Mouse (Mus musculus) limb, embryonic 10.5 days (tissue): ENCODE data around the gene Gm45261. TPM values are rescaled to one million over a fixed set of nuclear protein-coding genes. Genes with fewer than 3 reads are reported as not detected.

Experiments used
- DNase-seq: peaks from one replicate; pipeline ENCODE4 v3.0.0-alpha.2; 2017; ENCODE audit warnings: low spot score
- H3K27ac ChIP-seq: fragments of 300-500 bp; sonication (generic); 2 replicates; pipeline ENCODE4 v1.5.1; 2016; ENCODE audit warnings: mild to moderate bottlenecking
- H3K27me3 ChIP-seq: fragments of 300-500 bp; sonication (generic); 2 replicates; pipeline ENCODE4 v1.6.1; 2016; ENCODE audit warnings: low read depth, mild to moderate bottlenecking; ENCODE audit not compliant: poor library complexity, severe bottlenecking
- H3K36me3 ChIP-seq: fragments of 300-500 bp; sonication (generic); 2 replicates; pipeline ENCODE4 v1.6.1; 2016; ENCODE audit warnings: mild to moderate bottlenecking, moderate library complexity
- H3K4me1 ChIP-seq: fragments of 300-500 bp; sonication (generic); 2 replicates; pipeline ENCODE4 v1.6.1; 2016
- H3K4me3 ChIP-seq: fragments of 300-500 bp; sonication (generic); 2 replicates; pipeline ENCODE4 v1.5.1; 2016; ENCODE audit warnings: mild to moderate bottlenecking, moderate library complexity
- H3K9me3 ChIP-seq: fragments of 300-500 bp; sonication (generic); replicated peaks from 2 replicates; pipeline ENCODE4 v1.6.1; 2016; ENCODE audit warnings: mild to moderate bottlenecking
- WGBS: fragments of 180-500 bp; shearing (Covaris S2); methylation state at CpG from one replicate; pipeline ENCODE4 v1.1.7; 2016; 5-methylcytosine and 5-hydroxymethylcytosine counted together
- polyA plus RNA-seq: library from polyadenylated mRNA; unstranded; fragments of >200 nt; fragmentation: Nextera tagmentation; extraction: Ambion mirVana; gene quantifications from 2 replicates; pipeline ENCODE4 v1.2.1, GENCODE M21; 2016

Gm45261 gene
- polyA plus RNA-seq, 1 experiment from 2014 or later = not detected

GRCm38 (mm10) chr1:80403366-80403893 lies 57.8 kb downstream of the Gm45261 start:
- Histone ChIP-seq H3K4me1 (no peaks in the 10 kb centered on the region), H3K27ac (no peak overlapping the region), H3K4me3 (no peak overlapping the region), H3K27me3 (no peaks in the 10 kb centered on the region), H3K9me3 (no peaks in the 10 kb centered on the region), H3K36me3 (no peaks in the 10 kb centered on the region)
- WGBS = 89% methylated on average over 3 of the region's 3 CpGs
- DNase-seq = no peak

GRCm38 (mm10) chr1:80401961-80402360 lies 59.3 kb downstream of the Gm45261 start:
- Histone ChIP-seq H3K36me3 (no peaks in the 10 kb centered on the region), H3K4me3 (no peak overlapping the region), H3K4me1 (no peaks in the 10 kb centered on the region), H3K27me3 (no peaks in the 10 kb centered on the region), H3K9me3 (no peaks in the 10 kb centered on the region), H3K27ac (no peak overlapping the region)
- DNase-seq = no peak
- 97% methylated on average over 1 of the region's 1 CpGs for WGBS

Other genes starting within 250 kb of the Gm45261 start
- 0.78 and 1.1 TPM in 2 replicates for gene Fam124b, start 243.0 kb downstream of the Gm45261 start, polyA plus RNA-seq
- 31.7 and 33.7 TPM in 2 replicates for gene Cul3, start 121.0 kb downstream of the Gm45261 start, polyA plus RNA-seq